Mouse (Mus musculus) neural tube, embryonic 11.5 days (tissue): Measurements from ENCODE around the gene Nat8f6. TPM values are rescaled to one million over a fixed set of nuclear protein-coding genes. Genes with fewer than 3 reads are reported as not detected.
"Not testable (repeated sequence)": the region's sequence is repeated elsewhere in the genome, so short reads cannot be mapped to it uniquely, and the experiment has no call there.

Experiments
- ATAC-seq: fragments of 200-750 bp; cut with Nextera tagmentation; 2 replicates; pipeline ENCODE4 v1.8.0; 2017; ENCODE audit warnings: moderate number of reproducible peaks, mild to moderate bottlenecking, moderate TSS enrichment, moderate library complexity; ENCODE audit not compliant: insufficient read depth, low FRiP score, low TSS enrichment
- DNase-seq: peaks from one replicate; pipeline ENCODE4 v3.0.0-alpha.2; 2015; ENCODE audit warnings: low spot score
- H3K27ac ChIP-seq: fragments of 300-500 bp; sonication (generic); 2 replicates; pipeline ENCODE4 v1.5.1; 2014; ENCODE audit warnings: low read depth, mild to moderate bottlenecking, low read length
- H3K27me3 ChIP-seq: fragments of 300-500 bp; sonication (generic); 2 replicates; pipeline ENCODE4 v1.6.1; 2014; ENCODE audit warnings: mild to moderate bottlenecking, low read length, mixed read lengths; ENCODE audit not compliant: control insufficient read depth, insufficient read depth
- H3K36me3 ChIP-seq: fragments of 300-500 bp; sonication (generic); 2 replicates; pipeline ENCODE4 v1.6.1; 2014; ENCODE audit warnings: mild to moderate bottlenecking, low read length, moderate library complexity, mixed read lengths; ENCODE audit not compliant: control insufficient read depth, insufficient read depth
- H3K4me1 ChIP-seq: fragments of 300-500 bp; sonication (generic); 2 replicates; pipeline ENCODE4 v1.6.1; 2014; ENCODE audit warnings: low read length, mixed read lengths; ENCODE audit not compliant: control insufficient read depth, insufficient read depth
- H3K4me2 ChIP-seq: fragments of 300-500 bp; sonication (generic); 2 replicates; pipeline ENCODE4 v1.6.1; 2014; ENCODE audit warnings: low read depth, mild to moderate bottlenecking, moderate library complexity
- H3K4me3 ChIP-seq: fragments of 300-500 bp; sonication (generic); 2 replicates; pipeline ENCODE4 v1.5.1; 2014; ENCODE audit warnings: low read depth, low read length
- H3K9ac ChIP-seq: fragments of 300-500 bp; sonication (generic); 2 replicates; pipeline ENCODE4 v1.6.1; 2014; ENCODE audit warnings: mild to moderate bottlenecking, low read length
- H3K9me3 ChIP-seq: fragments of 300-500 bp; sonication (generic); 2 replicates; pipeline ENCODE4 v1.6.1; 2016; ENCODE audit warnings: low read length; ENCODE audit not compliant: control insufficient read depth
- WGBS: fragments of 180-500 bp; shearing (Covaris S2); extraction: QIAGEN DNeasy Blood & Tissue Kit; methylation state at CpG from one replicate; pipeline ENCODE4 v1.1.7; 2014; 5-methylcytosine and 5-hydroxymethylcytosine counted together
- polyA plus RNA-seq: library from polyadenylated mRNA; unstranded; fragments of >200 nt; fragmentation: Nextera tagmentation; extraction: Ambion mirVana; gene quantifications from 2 replicates; pipeline ENCODE4 v1.2.1, GENCODE M21; 2014

Gene Nat8f6
- polyA plus RNA-seq, 1 experiment from 2014 or later = not detected

DNA sequence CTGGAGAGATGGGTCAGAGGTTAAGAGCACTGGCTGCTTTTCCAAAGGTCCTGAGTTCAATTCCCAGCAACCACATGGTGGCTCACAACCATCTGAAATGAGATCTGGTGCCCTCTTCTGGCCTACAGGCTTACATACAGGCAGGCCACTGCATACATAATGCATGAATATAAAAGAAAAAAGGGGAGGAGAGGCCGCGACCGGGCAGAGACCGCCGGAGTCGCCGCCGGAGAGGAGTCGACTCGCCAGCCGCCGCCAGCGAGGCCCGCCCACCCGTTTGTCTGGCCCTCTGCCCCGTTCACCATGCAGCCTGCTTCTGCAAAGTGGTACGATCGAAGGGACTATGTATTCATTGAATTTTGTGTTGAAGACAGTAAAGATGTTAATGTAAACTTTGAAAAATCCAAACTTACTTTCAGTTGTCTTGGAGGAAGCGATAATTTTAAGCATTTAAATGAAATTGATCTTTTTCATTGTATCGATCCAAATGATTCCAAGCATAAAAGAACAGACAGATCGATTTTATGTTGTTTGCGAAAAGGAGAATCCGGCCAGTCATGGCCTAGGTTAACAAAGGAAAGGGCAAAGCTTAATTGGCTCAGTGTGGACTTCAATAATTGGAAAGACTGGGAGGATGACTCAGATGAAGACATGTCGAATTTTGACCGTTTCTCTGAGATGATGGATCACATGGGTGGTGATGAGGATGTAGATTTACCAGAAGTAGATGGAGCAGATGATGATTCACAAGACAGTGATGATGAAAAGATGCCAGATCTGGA, 23.1 kb upstream of the Nat8f6 start:
- not testable (repeated sequence) for H3K4me1 ChIP-seq, H3K9me3 ChIP-seq, H3K27me3 ChIP-seq, H3K36me3 ChIP-seq, DNase-seq, H3K4me3 ChIP-seq, ATAC-seq, H3K4me2 ChIP-seq, H3K27ac ChIP-seq, H3K9ac ChIP-seq
- WGBS = 67% methylated on average over 25 of the region's 25 CpGs

DNA sequence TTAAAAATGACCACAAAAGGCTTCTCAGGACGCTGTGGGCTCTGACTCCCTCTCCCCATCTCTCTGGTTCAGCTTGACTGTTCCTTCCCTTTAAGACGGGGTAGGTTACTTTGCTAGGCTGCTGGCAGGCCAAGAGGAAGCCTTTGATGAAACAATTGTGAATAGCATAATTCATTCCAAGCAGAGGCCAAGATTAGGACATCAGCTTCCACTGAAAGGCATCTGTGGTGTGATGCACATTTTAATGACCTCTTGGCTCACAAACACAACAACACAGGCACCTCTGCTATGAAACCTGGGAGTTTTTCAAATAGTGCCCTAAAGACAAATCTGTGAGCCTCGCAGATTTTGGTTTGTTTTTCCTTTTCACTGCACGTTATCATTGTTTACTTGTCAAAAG, 19.2 kb upstream of the Nat8f6 start:
- Histone ChIP-seq H3K4me1 (no peaks in the 10 kb centered on the region), H3K4me3 (no peak overlapping the region), H3K27ac (no peak overlapping the region), H3K36me3 (no peaks in the 10 kb centered on the region), H3K4me2 (no peak overlapping the region), H3K9ac (no peak overlapping the region), H3K27me3 (no peaks in the 10 kb centered on the region), H3K9me3 (no peaks in the 10 kb centered on the region)
- no peak for ATAC-seq
- 66% methylated on average over 4 of the region's 4 CpGs for WGBS
- DNase-seq = no peak

DNA sequence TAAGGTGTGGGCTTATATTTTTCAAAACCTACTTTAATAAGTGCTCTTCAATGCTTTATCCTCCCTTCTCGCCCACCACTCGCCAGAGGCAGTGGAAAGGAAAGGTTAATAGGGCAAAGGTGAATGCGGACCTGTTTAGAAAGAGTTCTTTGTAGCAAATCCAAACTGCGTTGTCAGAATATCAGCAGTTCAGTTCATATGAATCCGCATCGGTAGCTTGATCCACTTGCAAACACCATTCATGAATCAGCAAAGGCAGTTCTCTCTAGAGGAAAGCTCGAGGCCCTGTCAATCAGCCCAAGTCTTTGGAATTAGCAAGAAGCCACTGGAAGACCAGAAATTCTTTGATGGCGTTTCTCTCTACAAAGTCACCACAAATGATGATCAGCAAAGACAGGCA, 17.9 kb upstream of the Nat8f6 start:
- 68% methylated on average over 8 of the region's 8 CpGs for WGBS
- DNase-seq (no peak), ATAC-seq (no peak)
- Histone ChIP-seq H3K9me3 (no peaks in the 10 kb centered on the region), H3K4me1 (no peaks in the 10 kb centered on the region), H3K9ac (no peak overlapping the region), H3K36me3 (no peaks in the 10 kb centered on the region), H3K27me3 (no peaks in the 10 kb centered on the region), H3K27ac (no peak overlapping the region), H3K4me2 (no peak overlapping the region), H3K4me3 (no peak overlapping the region)

DNA sequence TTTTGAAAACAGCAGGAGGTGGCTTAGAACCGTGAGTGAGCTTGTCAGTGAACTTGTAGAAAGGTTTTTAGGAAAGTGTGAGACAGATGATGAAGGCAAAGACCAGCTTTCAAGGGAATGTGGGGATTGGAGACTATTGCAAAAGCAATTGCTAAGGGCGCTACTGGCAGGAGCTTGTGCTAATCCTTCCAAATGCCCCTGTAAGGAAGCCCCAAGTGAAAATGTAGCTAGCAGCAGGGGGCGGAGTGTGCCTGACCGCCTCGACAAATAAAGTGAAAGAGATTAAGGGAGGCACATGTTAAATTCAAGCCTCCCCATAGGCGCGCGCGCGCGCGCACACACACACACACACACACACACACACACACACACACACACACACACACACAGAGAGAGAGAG, 16.6 kb upstream of the Nat8f6 start:
- H3K4me2 ChIP-seq, H3K36me3 ChIP-seq, H3K27ac ChIP-seq, H3K27me3 ChIP-seq, ATAC-seq, H3K9me3 ChIP-seq, H3K9ac ChIP-seq, H3K4me3 ChIP-seq, H3K4me1 ChIP-seq: not testable (repeated sequence)
- 31% methylated on average over 12 of the region's 12 CpGs for WGBS
- peak; percentile 47 for DNase-seq

DNA sequence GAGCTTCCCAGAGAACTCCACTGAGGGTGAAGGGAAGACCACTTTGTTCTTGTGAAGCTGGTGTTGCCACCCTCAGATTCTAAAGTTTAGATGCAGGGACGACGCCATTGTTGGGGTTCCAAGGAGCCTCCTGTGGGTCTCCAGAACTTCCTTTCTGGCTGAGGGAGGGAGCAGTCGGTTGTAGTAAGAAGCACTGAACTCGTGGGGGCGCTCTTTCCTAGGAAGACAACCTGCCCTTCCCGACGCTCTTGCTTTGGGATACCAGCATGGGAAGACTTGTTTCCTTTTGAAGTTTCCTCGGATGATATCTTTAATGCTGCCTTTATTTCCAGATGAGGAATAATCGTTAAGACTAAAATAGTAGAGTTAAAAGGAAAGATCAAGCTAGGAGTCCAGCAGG, 16.1 kb upstream of the Nat8f6 start:
- peak; percentile 23 for DNase-seq
- H3K4me3 ChIP-seq, H3K27me3 ChIP-seq, H3K9ac ChIP-seq, H3K36me3 ChIP-seq, H3K27ac ChIP-seq, ATAC-seq, H3K4me2 ChIP-seq, H3K4me1 ChIP-seq, H3K9me3 ChIP-seq: not testable (repeated sequence)
- WGBS = 23% methylated on average over 7 of the region's 9 CpGs

DNA sequence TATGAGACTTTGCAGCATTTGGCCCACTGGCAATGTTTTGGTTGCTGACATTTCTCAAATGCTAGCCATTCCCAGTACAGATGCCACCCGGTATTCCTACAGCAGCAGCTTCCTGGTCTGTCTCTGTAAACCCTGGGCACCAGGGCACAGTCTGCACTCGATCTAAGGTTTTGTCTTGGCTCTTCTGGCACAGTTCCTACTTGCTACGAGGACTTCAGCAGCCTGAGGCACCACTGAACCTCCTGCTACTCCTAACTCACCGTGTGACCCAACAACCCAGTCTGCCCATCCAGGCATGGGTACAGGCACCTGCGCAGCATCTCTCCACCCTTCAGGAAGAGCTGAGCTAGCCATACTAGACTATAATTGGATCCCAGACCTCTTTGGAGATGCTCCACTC, 15.3 kb upstream of the Nat8f6 start:
- WGBS = 86% methylated on average over 5 of the region's 5 CpGs
- ATAC-seq, H3K4me3 ChIP-seq, H3K36me3 ChIP-seq, H3K9me3 ChIP-seq, H3K4me1 ChIP-seq, H3K27ac ChIP-seq, H3K9ac ChIP-seq, H3K27me3 ChIP-seq, DNase-seq, H3K4me2 ChIP-seq: not testable (repeated sequence)

DNA sequence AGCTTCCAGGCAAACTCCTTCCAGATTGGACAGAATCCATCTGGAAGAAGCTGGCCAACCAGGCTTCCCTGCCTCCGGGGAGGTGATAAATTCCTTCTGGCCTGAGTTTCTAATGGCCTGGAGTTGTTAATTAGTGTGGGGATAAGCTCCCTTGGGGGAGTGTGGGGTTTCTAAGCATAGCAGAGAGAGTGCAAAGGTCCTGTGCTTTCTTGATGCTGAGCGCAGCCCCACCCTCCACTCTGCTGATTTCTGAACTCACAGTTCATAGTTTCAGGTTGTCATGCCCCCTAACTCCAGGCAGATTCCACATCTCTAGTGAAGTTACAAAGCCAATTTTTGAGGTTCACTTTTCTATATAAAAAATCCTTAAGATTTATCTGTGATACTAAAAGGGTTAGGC, 14.3 kb upstream of the Nat8f6 start:
- H3K4me2 ChIP-seq, DNase-seq, H3K4me1 ChIP-seq, H3K4me3 ChIP-seq, H3K27me3 ChIP-seq, H3K27ac ChIP-seq, ATAC-seq, H3K9ac ChIP-seq, H3K9me3 ChIP-seq, H3K36me3 ChIP-seq: not testable (repeated sequence)
- 77% methylated on average over 1 of the region's 2 CpGs for WGBS

DNA sequence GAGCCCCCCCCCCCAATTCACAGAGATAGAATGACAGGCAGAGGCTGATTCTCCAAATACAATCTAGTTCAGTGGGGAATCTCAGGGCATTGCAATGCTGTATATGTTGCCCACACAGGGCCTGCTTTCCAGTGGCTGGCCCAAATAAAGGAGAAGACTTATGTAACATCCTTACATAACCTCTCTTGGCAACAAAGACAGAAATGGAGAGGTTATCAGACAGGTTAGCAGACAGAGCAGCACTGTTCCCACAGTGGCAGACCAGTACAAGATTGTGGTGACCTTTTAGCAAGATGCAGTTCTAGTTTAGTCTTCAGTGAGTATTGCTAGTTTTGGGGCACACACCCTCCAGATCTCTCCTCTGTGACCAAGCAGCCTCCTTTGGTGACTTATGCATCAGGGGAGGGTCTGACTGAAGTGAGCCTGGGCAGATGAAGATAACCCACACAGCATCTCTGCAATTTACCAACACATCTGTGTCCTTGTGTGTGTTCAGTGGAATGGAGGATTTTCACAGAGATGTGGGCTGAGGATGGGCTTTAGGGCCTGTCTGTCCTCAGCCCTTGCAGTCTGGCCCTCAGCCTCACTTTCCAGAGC, 13.8 kb upstream of the Nat8f6 start:
- not testable (repeated sequence) for H3K4me3 ChIP-seq, ATAC-seq, DNase-seq, H3K36me3 ChIP-seq, H3K27me3 ChIP-seq, H3K9me3 ChIP-seq, H3K4me1 ChIP-seq, H3K4me2 ChIP-seq, H3K9ac ChIP-seq, H3K27ac ChIP-seq

DNA sequence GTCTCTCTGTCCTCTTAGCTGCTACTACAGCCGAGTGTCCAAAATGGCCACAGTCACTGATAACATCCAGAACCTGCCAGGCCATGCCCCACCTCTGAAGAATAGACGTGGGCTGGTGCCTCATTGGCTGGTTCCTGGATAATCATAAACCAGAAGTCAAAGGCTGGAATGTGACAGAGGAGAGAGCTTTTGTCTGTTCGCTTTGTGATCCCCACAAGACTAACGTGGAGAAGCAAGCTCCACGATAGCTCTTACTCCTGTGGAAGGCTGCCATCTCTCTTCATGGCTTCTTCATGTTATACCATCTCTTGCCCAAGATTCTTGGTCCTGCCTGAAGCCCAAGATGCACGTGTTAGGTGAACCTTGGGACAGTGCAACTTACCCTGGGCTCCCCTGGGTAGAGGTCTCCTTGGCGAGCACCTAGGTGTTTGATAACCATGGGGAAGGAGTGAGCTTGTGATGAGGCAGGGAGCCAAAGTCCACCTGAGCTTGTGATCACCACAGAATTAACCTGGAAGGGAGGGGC, 11.1 kb upstream of the Nat8f6 start, which contains the start of gene Nat8:
Gene Nat8, minus strand, starts transcription at position 287 of the 526 bp plus-strand sequence.
- DNase-seq = no peak
- H3K4me3 ChIP-seq = no peak within 1 kb of the TSS
- no peaks in the 10 kb centered on the region for H3K9me3 ChIP-seq
- H3K27me3 ChIP-seq = no peaks in the 10 kb centered on the region
- H3K36me3 ChIP-seq = no peaks in the 10 kb centered on the region
- H3K9ac ChIP-seq = no peak within 1 kb of the TSS
- H3K4me2 ChIP-seq = no peak within 1 kb of the TSS
- 82% methylated on average over 7 of the region's 7 CpGs for WGBS
- no peaks in the 10 kb centered on the region for H3K4me1 ChIP-seq
- ATAC-seq = no peak
- no peak within 1 kb of the TSS for H3K27ac ChIP-seq
